Mouse (Mus musculus) bone marrow, adult 2 months (tissue): Measurements from ENCODE around the gene Gm10337. TPM values are rescaled to one million over a fixed set of nuclear protein-coding genes. Genes with fewer than 3 reads are reported as not detected.

Experiments used
- H3K27ac ChIP-seq: fragments of 200-500 bp; 2 replicates; pipeline ENCODE4 v1.5.1; 2012; ENCODE audit warnings: low read depth, mild to moderate bottlenecking, control low read depth, inconsistent platforms, low read length; ENCODE audit not compliant: control insufficient read depth, poor library complexity, insufficient read depth
- H3K4me1 ChIP-seq: fragments of 200-500 bp; 2 replicates; pipeline ENCODE4 v1.6.1; 2011; ENCODE audit warnings: low read length; ENCODE audit not compliant: control insufficient read depth, insufficient read depth
- H3K4me3 ChIP-seq: fragments of 200-500 bp; replicated peaks from 2 replicates; pipeline ENCODE3; 2011; ENCODE audit warnings: mild to moderate bottlenecking, low read depth, low read length, control low read depth; ENCODE audit not compliant: control insufficient read depth
- CTCF ChIP-seq: fragments of 200-500 bp; IDR thresholded peaks from 2 replicates; pipeline ENCODE4 v1.5.1; 2011; ENCODE audit warnings: low read length, control low read depth; ENCODE audit not compliant: control insufficient read depth, insufficient read depth
- POLR2A ChIP-seq: fragments of 200-500 bp; IDR thresholded peaks from 2 replicates; pipeline ENCODE4 v1.6.1; 2011; ENCODE audit warnings: low read depth, mild to moderate bottlenecking, control low read depth, low read length, borderline replicate concordance; ENCODE audit not compliant: control insufficient read depth
- WGBS: fragments of 180-500 bp; shearing (Covaris S2); methylation state at CpG from one replicate; pipeline ENCODE4 v1.1.7; 2018; 5-methylcytosine and 5-hydroxymethylcytosine counted together
- polyA plus RNA-seq: library from polyadenylated mRNA; stranded (reverse); fragments of >200 nt; gene quantifications from 2 replicates; pipeline ENCODE4 v1.2.4, GENCODE M21; 2011; ENCODE audit warnings: low replicate concordance; ENCODE audit not compliant: missing spikeins, insufficient read depth, insufficient read length

Gm10337 gene
- polyA plus RNA-seq, 1 experiment: not detected

DNA sequence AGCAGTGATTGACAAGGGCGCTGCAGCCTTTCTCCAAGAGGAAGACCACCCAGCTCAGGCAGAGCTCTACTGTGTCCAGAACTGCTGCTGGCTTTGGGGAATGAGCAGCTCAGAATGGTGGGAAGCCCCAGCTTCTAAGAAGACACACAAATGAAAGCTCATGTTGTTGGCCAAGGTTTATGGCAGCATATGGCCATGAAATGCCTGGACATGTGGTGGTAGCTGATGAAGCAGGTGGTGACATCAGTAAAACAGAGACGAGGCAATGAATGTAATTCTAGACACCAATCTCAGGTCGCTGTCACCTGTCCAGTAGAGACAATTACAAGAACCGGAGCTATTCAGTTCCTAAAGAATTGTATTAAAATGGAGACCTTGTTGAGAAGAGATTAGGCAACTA is 41.3 kb downstream of the Gm10337 start:
- Histone ChIP-seq H3K4me3 (no peak overlapping the region), H3K27ac (no peak overlapping the region), H3K4me1 (no peaks in the 10 kb centered on the region)
- TF ChIP-seq POLR2A: no peak
- TF ChIP-seq CTCF: no peak
- 82% methylated on average over 4 of the region's 4 CpGs for WGBS

DNA sequence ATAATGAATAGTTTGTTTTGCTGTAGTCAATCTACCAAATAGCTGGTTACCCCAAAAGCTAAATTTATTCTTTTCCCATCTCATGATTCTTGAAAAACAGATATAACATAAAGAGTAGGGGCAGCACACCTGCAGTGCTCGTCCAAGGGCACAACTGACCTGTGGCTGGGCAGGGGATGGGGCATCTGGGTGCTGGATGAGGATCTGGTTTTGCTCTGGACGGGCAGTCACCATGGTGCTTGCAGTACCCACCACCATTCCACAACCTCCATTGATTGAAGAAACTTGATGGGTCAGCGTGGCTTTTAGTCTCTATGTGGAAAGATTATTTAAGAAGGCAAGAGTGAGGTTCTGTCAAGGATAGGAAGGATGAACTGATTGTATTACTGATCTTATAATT is 42.7 kb downstream of the Gm10337 start:
- TF ChIP-seq CTCF (no peak), POLR2A (no peak)
- no peak overlapping the region for H3K4me3 ChIP-seq
- no peak overlapping the region for H3K27ac ChIP-seq
- H3K4me1 ChIP-seq: no peaks in the 10 kb centered on the region
- WGBS: 83% methylated on average over 3 of the region's 3 CpGs

DNA sequence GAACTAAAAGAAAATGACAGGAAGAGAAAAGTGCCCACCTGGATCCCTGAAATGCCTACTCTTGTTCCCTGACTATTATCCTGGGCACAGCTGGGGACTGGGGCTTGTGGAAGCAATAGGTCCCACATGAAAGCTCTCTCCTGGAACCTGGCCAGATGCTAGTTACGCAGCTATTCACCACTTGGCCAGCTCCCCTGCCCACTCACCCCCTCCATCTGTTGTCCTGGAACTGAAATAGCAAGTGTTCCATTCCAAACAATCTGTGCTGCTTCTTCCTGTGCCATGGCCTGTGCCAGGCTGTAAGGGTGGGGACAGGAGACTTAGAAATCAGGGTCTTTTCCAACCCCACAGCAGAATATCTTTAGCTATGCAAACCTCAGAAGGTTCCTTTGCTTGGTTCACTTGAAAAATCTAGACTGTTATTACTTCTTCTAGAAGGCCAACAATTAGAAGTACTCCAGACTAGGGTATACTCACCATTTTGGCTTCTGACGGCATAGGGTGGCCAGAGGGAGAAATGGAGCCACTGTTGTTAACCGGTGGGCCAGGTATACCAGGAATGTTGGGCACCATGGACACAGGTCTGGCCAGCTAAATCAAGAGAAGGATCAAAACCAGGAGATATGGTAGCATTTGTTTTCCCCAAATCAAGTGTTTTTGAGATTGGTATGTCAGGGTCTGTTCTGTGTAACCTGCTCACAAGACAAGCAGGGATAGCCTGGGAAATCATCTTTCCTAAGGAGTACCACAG is 43.3 kb downstream of the Gm10337 start:
- Histone ChIP-seq H3K4me1 (no peaks in the 10 kb centered on the region), H3K27ac (no peak overlapping the region), H3K4me3 (no peak overlapping the region)
- 90% methylated on average over 3 of the region's 3 CpGs for WGBS
- no peak for TF ChIP-seq POLR2A
- TF ChIP-seq CTCF: no peak

DNA sequence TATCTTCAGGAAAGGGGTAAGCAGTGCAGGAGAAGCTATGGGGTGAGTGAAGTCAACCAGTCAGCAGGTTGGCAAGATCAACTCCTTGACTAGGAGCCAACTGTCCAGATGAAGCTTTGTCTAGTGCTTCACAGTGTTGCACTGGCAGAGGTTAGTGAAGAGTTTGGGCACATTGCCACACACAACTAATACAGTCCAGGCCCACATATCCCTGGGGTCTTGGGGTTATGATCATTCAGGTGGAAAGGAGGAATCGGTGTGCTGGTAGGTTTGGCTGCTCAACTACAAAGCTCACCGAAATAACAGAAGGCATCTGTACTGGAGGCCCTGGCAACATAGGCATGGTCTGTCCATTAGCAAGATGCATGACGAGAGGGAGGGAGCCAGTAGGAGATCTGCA is 44.0 kb downstream of the Gm10337 start:
- H3K4me3 ChIP-seq: no peak overlapping the region
- TF ChIP-seq CTCF: no peak
- no peak for TF ChIP-seq POLR2A
- 83% methylated on average over 3 of the region's 3 CpGs for WGBS

DNA sequence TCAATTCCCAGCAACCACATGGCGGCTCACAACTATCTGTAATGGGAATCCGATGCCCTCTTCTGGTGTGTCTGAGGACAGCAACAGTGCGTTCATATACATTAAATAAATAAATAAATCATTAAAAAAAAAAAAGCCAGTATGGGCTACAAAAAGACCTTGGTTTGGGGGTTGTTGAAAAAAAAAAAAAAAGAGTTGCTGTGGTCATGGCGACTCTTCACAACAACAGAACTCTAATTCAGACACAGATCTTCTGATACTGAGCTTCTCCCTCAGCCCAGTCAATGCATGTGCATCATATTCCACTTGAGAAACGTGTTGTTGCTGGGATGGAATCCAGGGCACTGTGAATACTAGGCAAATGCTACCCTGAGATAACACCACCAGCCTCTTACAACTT is 49.1 kb downstream of the Gm10337 start:
- Histone ChIP-seq H3K27ac (no peak overlapping the region), H3K4me1 (no peaks in the 10 kb centered on the region), H3K4me3 (no peak overlapping the region)
- WGBS: 95% methylated on average over 5 of the region's 5 CpGs
- TF ChIP-seq POLR2A (no peak), CTCF (no peak)

More for the DNA sequence above, 44.0 kb downstream of the Gm10337 start:
- no peak overlapping the region for H3K27ac ChIP-seq
- no peaks in the 10 kb centered on the region for H3K4me1 ChIP-seq

Other genes starting within 250 kb of the Gm10337 start
- 17.1 and 36.3 TPM in 2 replicates for gene Rarg, start 246.2 kb upstream of the Gm10337 start, polyA plus RNA-seq
- not detected in 2 replicates for gene Gm9918, start 233.2 kb upstream of the Gm10337 start, polyA plus RNA-seq
- gene Mfsd5, start 224.3 kb upstream of the Gm10337 start, polyA plus RNA-seq: 10.5 and 13.5 TPM in 2 replicates
- gene Espl1, start 207.5 kb upstream of the Gm10337 start, polyA plus RNA-seq: 22.9 and 39.8 TPM in 2 replicates
- 352 and 432 TPM in 2 replicates for gene Pfdn5, start 177.6 kb upstream of the Gm10337 start, polyA plus RNA-seq
- 40.0 and 43.6 TPM in 2 replicates for gene Myg1, start 172.0 kb upstream of the Gm10337 start, polyA plus RNA-seq
- gene Aaas, start 153.0 kb upstream of the Gm10337 start, polyA plus RNA-seq: 56.6 and 97.9 TPM in 2 replicates
- gene Sp7, start 136.5 kb upstream of the Gm10337 start, polyA plus RNA-seq: 3.2 and 3.5 TPM in 2 replicates
- gene Sp1, start 97.6 kb upstream of the Gm10337 start, polyA plus RNA-seq: 13.8 and 35.2 TPM in 2 replicates
- 4.8 TPM in 1 of 2 replicates, not detected in the other for gene Amhr2, start 58.4 kb upstream of the Gm10337 start, polyA plus RNA-seq
- 125 and 251 TPM in 2 replicates for gene Prr13, start 44.7 kb upstream of the Gm10337 start, polyA plus RNA-seq
- 210 and 264 TPM in 2 replicates for gene Pcbp2, start 33.2 kb upstream of the Gm10337 start, polyA plus RNA-seq
- 2.2 and 3.1 TPM in 2 replicates for gene Map3k12, start 13.3 kb downstream of the Gm10337 start, polyA plus RNA-seq
- gene Tarbp2, start 14.5 kb downstream of the Gm10337 start, polyA plus RNA-seq: 38.4 and 67.5 TPM in 2 replicates
- 16.0 and 32.7 TPM in 2 replicates for gene Npff, start 21.2 kb downstream of the Gm10337 start, polyA plus RNA-seq
- 7.3 TPM in 1 of 2 replicates, not detected in the other for gene Gm28047, start 121.3 kb downstream of the Gm10337 start, polyA plus RNA-seq
- gene Atf7, start 121.7 kb downstream of the Gm10337 start, polyA plus RNA-seq: 29.6 and 45.2 TPM in 2 replicates
- gene Atp5g2, start 168.6 kb downstream of the Gm10337 start, polyA plus RNA-seq: 189 and 212 TPM in 2 replicates
- gene Calcoco1, start 218.5 kb downstream of the Gm10337 start, polyA plus RNA-seq: 24.4 and 28.0 TPM in 2 replicates